In the genomic region with DNA sequence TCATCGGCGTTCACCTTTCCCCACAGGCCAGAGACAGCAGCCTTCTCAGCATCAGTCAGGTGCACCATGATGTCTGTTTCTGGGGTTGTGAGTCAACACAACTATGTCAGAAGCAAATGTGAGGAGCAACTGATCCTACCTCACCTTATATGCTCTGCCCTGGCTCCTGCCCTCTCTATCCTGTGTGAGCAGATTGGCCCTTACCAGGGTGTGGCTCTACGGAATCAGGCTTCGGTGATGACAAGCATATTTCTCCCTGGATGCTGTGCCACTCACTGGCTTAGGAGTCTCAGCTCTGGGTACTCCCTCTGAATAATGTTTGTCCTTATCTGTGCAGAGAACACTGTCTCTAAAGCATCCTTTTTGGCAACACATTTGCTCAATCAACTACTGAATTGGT, we compare ENCODE assay signal across 8 mouse cellular contexts. TPM values are rescaled to one million over a fixed set of nuclear protein-coding genes. Genes with fewer than 3 reads are reported as not detected.
A peak's percentile ranks its signal among the peaks of the same experiment; 100 is the strongest.
DNase-seq lines count a peak whose midpoint lies in the region; ATAC-seq lines count a peak whose summit lies in the region.

A gene (minus strand): TSS at position 289 of the 400 bp plus-strand sequence.

- H3K27me3 ChIP-seq in lung, embryonic 16.5 days (ENCODE audit: control insufficient read depth, insufficient read depth, low read depth, low read length): no peaks in the 10 kb centered on the region
- H3K27me3 ChIP-seq in limb, embryonic 13.5 days: no peaks in the 10 kb centered on the region

- no peak within 1 kb of the TSS for H3K27ac ChIP-seq in lung, embryonic 16.5 days (ENCODE audit: low read length)
- no peak within 1 kb of the TSS for H3K27ac ChIP-seq in limb, embryonic 13.5 days

- no peak within 1 kb of the TSS for H3K4me2 ChIP-seq in lung, embryonic 16.5 days (ENCODE audit: low read depth, low read length)
- H3K4me2 ChIP-seq in limb, embryonic 13.5 days (replicated peaks): no peak within 1 kb of the TSS

- no peaks in the 10 kb centered on the region for H3K4me1 ChIP-seq in lung, embryonic 16.5 days (replicated peaks; ENCODE audit: control insufficient read depth, insufficient read depth, low read length)
- no peaks in the 10 kb centered on the region for H3K4me1 ChIP-seq in limb, embryonic 13.5 days

- no peak for ATAC-seq in lung, embryonic 16.5 days (ENCODE audit: low read depth)
- peak; percentile 70 for ATAC-seq in erythroid progenitor cell, adult 5-6 weeks (replicated peaks; ENCODE audit: low FRiP score, poor library complexity, severe bottlenecking)
- no peak for ATAC-seq in limb, embryonic 13.5 days (ENCODE audit: low FRiP score, low read depth)

- H3K9me3 ChIP-seq in lung, embryonic 16.5 days (ENCODE audit: control insufficient read depth, low read length): no peaks in the 10 kb centered on the region
- no peaks in the 10 kb centered on the region for H3K9me3 ChIP-seq in limb, embryonic 13.5 days

- no peaks in the 10 kb centered on the region for H3K36me3 ChIP-seq in lung, embryonic 16.5 days (ENCODE audit: control insufficient read depth, insufficient read depth, low read length)
- H3K36me3 ChIP-seq in limb, embryonic 13.5 days: no peaks in the 10 kb centered on the region

- intact Hi-C loops in heart, postnatal 36 days (cut with DNase I): no loop called here

- WGBS in lung, embryonic 16.5 days: 88% methylated on average over 4 of the region's 4 CpGs
- WGBS in limb, embryonic 13.5 days: 86% methylated on average over 4 of the region's 4 CpGs

- H3K4me3 ChIP-seq in lung, embryonic 16.5 days (ENCODE audit: low read length): no peak within 1 kb of the TSS
- no peak within 1 kb of the TSS for H3K4me3 ChIP-seq in limb, embryonic 13.5 days

- DNase-seq in lung, postnatal 25 days (ENCODE audit: low spot score): no peak
- DNase-seq in heart, postnatal 36 days: no peak
- peak; percentile 39 for DNase-seq in skeletal muscle tissue, adult 2 months (ENCODE audit: low read depth, low spot score)
- DNase-seq in cerebellum, adult 8-10 months: no peak
- DNase-seq in Muller cell, postnatal 12 days (ENCODE audit: inconsistent ontology term): no peak

- H3K9ac ChIP-seq in lung, embryonic 16.5 days (ENCODE audit: low read length): no peak within 1 kb of the TSS
- no peak within 1 kb of the TSS for H3K9ac ChIP-seq in limb, embryonic 13.5 days

RNA-seq across cellular contexts. Expression of the gene that starts here (rescaled TPM):
- 15,216 and 18,375 TPM in 2 replicates for polyA plus RNA-seq in lung, embryonic 16.5 days (2015; fragmentation: Nextera tagmentation; extraction: Ambion mirVana)
- 118,402 and 120,100 TPM in 2 replicates for total RNA-seq in erythroid progenitor cell, adult 5-6 weeks (2015; ENCODE audit: low replicate concordance)
- 41,622 and 62,915 TPM in 2 replicates for total RNA-seq in erythroid progenitor cell, adult 5-6 weeks (2017; ENCODE audit: low replicate concordance)
- over 10,000 TPM in 1 of 2 experiments, 1,000 to 10,000 TPM in 1; 9,168 to 11,645 TPM for total RNA-seq in heart, postnatal 36 days (2021)
- polyA plus RNA-seq in limb, embryonic 13.5 days (2015; fragmentation: Nextera tagmentation; extraction: Ambion mirVana): 3,715 and 3,820 TPM in 2 replicates
